Mouse (Mus musculus) NIH3T3 (cell line): ENCODE measurements around the gene Txndc11.
A peak's percentile ranks its signal among the peaks of the same experiment; 100 is the strongest.

Experiments
- DNase-seq: peaks from one replicate; pipeline ENCODE4 v3.0.0-alpha.2; 2012; ENCODE audit warnings: low read depth

Gene Txndc11

DNA sequence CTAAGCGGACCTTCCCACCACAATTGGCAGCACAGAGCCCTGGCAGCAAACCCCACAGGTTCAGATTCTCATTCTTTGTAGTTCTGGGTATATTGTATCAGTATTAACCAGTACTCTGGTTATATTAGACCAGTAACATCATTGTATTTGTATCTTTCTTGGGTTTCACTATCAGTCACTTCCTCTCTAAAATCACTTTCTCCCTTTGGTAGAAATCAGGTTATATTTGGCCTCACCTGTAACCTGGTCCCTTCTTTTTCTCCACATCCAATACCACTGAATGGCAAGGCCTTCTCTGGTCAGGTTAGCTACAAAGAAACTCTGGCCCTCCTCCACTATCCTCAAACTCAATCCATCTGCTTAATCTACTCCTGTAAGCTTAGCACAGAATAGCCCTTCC lies 29.5 kb downstream of the Txndc11 start:
- no peak for DNase-seq

GRCm38 (mm10) chr16:11097301-11097700 lies 37.1 kb downstream of the Txndc11 start:
- no peak for DNase-seq

- DNase-seq: no peak
These were observed 40.6 kb downstream of the Txndc11 start for GRCm38 (mm10) chr16:11093717-11094386.

DNA sequence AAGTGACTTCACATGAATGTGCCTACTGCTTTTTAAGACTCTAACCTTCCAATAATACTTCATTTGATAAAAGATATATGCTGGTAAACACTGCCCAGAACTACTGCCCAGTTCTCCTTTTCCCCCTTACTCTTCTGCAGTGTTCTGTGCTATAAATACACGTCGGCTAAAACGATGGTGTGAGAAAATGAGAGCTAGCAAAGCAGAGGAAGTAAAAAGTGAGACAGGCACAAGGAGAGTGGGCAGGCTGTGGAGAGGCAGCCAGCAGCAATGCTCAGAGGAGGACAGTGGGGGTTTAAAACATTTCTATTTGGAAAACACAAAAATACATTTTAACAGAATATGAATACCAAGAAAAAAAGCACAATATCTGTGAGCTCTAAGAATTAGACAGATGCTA lies 41.9 kb downstream of the Txndc11 start:
- no peak for DNase-seq

DNA sequence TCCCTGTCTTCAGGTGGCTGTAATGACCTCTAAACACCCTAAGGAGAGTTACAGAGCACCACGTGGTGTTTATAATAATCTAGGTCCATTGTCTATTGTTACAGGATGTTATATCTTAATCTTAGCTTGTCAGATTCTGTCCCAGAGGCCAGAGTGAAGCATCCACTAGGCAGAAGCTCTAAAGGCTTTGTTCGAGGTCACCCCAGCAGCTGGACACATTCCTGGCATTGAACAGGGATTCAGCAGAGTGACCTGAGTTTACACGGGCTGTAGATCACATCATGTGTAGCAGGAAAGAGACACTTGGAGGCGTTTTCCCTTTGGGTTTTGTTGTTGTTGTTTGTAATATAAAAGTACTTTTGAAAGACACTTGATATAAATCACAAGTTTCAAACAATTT lies 42.4 kb downstream of the Txndc11 start:
- no peak for DNase-seq

- no peak for DNase-seq
These were observed 43.4 kb downstream of the Txndc11 start for GRCm38 (mm10) chr16:11090836-11091570.

DNA sequence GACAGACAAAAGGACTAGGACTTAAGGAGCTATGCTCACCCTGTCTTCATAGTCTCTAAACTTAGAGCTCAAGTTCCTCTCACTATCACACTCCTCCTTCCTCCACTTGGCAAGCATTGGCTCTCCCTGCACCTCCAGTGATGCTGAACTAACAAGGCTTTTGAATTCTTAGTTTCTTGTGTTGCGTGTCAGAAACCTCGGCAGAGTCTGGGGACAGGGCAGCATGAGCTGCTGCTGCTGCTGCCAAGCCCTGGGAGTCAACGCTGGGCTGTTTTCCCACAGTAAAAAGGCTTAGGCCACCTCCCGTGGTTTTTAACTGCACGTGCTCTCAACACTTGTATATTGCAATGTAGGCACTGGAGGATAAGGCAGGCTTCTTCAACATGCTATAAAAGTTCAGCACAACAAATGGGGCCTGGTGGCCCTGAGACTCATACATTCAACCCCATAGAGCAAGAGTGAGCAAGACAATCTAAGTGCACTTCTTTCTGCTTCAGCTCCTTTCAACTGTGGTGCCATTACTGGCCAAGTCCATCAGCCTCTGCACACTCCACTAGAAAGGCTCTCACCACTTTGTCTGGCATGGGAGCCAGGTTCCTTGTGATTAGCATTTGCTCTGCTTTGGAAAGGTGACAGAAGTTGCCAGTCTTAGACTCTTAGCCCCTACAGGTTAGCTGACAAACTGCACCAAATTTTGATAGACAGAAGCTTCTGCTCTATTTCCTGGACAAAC lies 47.4 kb downstream of the Txndc11 start:
- peak; percentile 35 for DNase-seq

GRCm38 (mm10) chr16:11086299-11086698 lies 48.2 kb downstream of the Txndc11 start:
- no peak for DNase-seq

- DNase-seq: no peak
These were observed 50.3 kb downstream of the Txndc11 start for GRCm38 (mm10) chr16:11084181-11084580.

GRCm38 (mm10) chr16:11078216-11078869 lies 56.1 kb downstream of the Txndc11 start:
- DNase-seq: no peak

GRCm38 (mm10) chr16:11077601-11078201 lies 56.7 kb downstream of the Txndc11 start:
- no peak for DNase-seq

DNA sequence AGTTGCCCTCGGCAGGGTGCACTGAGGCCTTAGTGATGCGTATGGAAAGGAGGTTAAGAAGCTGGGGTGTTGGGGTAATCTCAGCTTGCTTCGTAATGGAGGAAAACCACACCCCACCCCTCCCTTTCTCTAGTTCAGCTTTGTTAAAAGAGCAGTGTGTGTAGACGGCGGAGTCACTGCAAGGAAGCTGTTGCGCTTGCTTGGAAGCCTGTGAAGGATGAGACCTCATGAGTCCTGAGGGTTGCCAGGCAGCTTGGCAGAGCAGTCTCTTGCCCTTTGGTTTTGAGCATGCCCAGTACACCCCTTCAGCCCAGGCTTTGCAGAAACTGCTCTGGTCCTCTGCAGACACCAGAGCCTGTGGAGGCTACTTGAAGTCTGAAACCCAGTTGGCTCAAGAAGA lies 61.4 kb downstream of the Txndc11 start:
- DNase-seq: no peak

DNA sequence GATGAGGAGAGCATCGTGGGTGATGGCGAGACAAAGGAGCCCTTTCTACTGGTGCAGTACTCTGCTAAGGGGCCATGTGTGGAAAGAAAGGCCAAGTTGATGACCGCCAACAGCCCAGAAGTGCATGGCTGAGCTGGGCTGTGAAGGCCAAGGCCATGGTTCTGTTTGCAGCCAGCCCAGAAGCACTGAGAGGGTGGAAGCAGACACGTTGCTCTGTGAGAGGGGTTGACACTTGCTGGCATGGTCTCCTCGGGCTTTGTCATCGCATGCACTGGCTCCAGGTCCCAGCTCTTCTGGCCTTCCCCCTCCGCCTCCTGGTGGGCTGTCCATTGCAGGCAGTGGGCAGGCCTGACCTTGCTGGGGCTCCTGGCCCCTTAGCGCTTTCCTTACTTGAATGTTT lies 62.0 kb downstream of the Txndc11 start:
- DNase-seq: no peak

- DNase-seq: no peak
These were observed 62.6 kb downstream of the Txndc11 start for GRCm38 (mm10) chr16:11071887-11072286.

DNA sequence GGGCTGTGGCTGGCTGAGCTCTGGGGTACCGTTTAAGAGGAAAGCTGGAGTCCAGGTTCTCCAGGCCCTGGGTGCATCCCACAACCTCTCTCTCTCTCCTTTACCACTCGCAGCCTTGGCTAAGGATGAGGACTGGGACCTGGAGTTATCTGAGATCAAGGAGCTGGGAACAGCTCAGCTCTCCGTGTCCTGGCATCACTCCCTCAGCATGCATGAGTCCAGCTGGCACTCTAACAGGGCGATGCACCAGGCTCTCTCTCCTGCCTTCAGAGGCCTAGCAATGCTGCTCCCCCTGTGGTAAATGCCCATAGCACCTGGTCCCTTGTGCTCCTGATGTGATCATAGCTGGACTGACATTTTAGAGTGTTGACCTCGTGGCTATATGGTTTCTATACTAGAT lies 63.3 kb downstream of the Txndc11 start:
- DNase-seq: peak; percentile 39

- DNase-seq: no peak
These were observed 64.6 kb downstream of the Txndc11 start for GRCm38 (mm10) chr16:11069710-11070420.

- DNase-seq: no peak
These were observed 65.2 kb downstream of the Txndc11 start for GRCm38 (mm10) chr16:11069271-11069670.

DNA sequence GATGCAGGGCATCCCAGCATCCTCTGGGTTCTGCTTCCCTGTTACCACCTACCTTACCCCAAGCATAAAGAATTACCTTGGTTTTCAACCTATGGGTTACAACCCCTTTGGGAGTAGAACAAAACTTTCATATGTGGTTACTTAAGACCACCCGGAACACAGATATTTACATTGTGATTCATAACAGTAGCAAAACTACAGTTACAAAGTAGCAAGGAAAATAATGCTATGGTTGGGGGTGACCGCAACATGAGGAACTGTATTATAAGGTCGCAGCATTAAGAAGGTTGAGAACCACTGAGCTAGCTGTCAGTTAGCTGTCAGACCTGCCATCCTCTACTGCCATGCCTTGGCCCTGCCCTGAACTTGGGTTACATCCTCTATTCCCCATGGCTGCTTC lies 65.8 kb downstream of the Txndc11 start:
- DNase-seq: no peak

DNA sequence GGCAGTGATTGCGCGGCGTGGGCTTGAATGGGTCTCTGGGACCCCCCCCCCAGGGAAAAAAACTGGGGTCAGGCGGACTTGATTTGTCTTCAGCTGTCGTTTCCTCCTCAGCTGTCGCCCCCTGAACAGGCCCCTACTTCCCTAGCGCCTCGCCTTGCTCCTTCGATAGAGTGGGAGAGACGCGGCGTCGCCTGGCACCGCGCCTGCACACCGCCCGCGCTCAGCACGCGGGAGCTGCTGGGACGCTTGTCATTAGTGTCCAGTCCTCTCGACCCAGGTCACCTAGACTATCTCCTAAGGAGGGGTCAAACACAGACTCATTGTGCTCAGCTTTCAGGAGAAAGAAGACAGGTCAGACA lies 67.6 kb downstream of the Txndc11 start:
- peak; percentile 65 for DNase-seq

GRCm38 (mm10) chr16:11066029-11066832 lies 68.2 kb downstream of the Txndc11 start, which contains the start of gene Litaf:
Gene Litaf (minus strand): TSS chr16:11066157.
- DNase-seq: peak; percentile 100

- no peak for DNase-seq
These were observed 69.0 kb downstream of the Txndc11 start for GRCm38 (mm10) chr16:11065431-11065830.
